Mouse (Mus musculus) midbrain, embryonic 12.5 days (tissue): ENCODE measurements around the gene Ampd2. TPM values are rescaled to one million over a fixed set of nuclear protein-coding genes. Genes with fewer than 3 reads are reported as not detected.

Experiments used
- ATAC-seq: fragments of 200-750 bp; cut with Nextera tagmentation; 2 replicates; pipeline ENCODE4 v1.8.0; 2017; ENCODE audit warnings: low read depth, moderate TSS enrichment, moderate library complexity; ENCODE audit not compliant: low FRiP score
- H3K27ac ChIP-seq: fragments of 300-500 bp; sonication (generic); replicated peaks from 2 replicates; pipeline ENCODE4 v1.5.1; 2016; ENCODE audit warnings: mild to moderate bottlenecking
- H3K27me3 ChIP-seq: fragments of 300-500 bp; sonication (generic); 2 replicates; pipeline ENCODE4 v1.6.1; 2016; ENCODE audit warnings: mild to moderate bottlenecking
- H3K36me3 ChIP-seq: fragments of 300-500 bp; sonication (generic); 2 replicates; pipeline ENCODE4 v1.6.1; 2016
- H3K4me1 ChIP-seq: fragments of 300-500 bp; sonication (generic); 2 replicates; pipeline ENCODE4 v1.6.1; 2016
- H3K4me2 ChIP-seq: fragments of 300-500 bp; sonication (generic); replicated peaks from 2 replicates; pipeline ENCODE4 v1.6.1; 2016; ENCODE audit warnings: mild to moderate bottlenecking, moderate library complexity
- H3K4me3 ChIP-seq: fragments of 300-500 bp; sonication (generic); 2 replicates; pipeline ENCODE4 v1.5.1; 2016; ENCODE audit warnings: mild to moderate bottlenecking
- H3K9ac ChIP-seq: fragments of 300-500 bp; sonication (generic); replicated peaks from 2 replicates; pipeline ENCODE4 v1.6.1; 2016; ENCODE audit warnings: mild to moderate bottlenecking, moderate library complexity
- H3K9me3 ChIP-seq: fragments of 300-500 bp; sonication (generic); 2 replicates; pipeline ENCODE4 v1.6.1; 2016; ENCODE audit warnings: mild to moderate bottlenecking
- WGBS: fragments of 180-500 bp; shearing (Covaris S2); methylation state at CpG from one replicate; pipeline ENCODE4 v1.1.7; 2016; 5-methylcytosine and 5-hydroxymethylcytosine counted together
- polyA plus RNA-seq: library from polyadenylated mRNA; unstranded; fragments of >200 nt; fragmentation: Nextera tagmentation; extraction: Ambion mirVana; gene quantifications from 2 replicates; pipeline ENCODE4 v1.2.1, GENCODE M21; 2016

Ampd2 gene
- polyA plus RNA-seq, 1 experiment from 2014 or later, result 51.5 TPM

- H3K27ac ChIP-seq, result no peak overlapping the region
- H3K27me3 ChIP-seq, result no peaks in the 10 kb centered on the region
- 76% methylated on average over 6 of the region's 6 CpGs for WGBS
- H3K36me3 ChIP-seq, result no peaks in the 10 kb centered on the region
- H3K4me2 ChIP-seq, result no peak overlapping the region
- no peaks in the 10 kb centered on the region for H3K9me3 ChIP-seq
- no peak overlapping the region for H3K4me3 ChIP-seq
- no peak overlapping the region for H3K9ac ChIP-seq
- no peak for ATAC-seq
- no peaks in the 10 kb centered on the region for H3K4me1 ChIP-seq
Observed at GRCm38 (mm10) chr3:108067370-108067934, 19.0 kb downstream of the Ampd2 start.

DNA sequence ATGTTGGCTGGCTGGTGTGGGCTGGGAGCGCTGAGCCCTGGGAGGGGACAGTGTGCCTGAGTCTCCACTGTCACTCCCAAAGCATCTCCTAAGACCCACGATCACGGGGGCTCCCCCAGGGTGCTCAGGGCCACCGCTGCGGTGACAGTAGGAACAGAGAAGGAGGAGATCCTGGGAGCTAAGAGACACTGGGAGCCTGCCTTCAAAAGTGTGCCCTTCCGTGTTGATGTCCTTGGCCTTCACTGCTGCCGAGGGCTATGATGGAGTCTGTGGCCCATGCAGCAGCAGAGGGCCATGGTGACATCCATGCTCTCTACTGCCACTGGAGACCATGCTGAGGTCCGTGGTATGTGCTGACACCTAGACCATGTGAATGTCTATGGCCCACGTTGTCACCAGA lies 20.9 kb downstream of the Ampd2 start:
- Histone ChIP-seq H3K4me2 (no peak overlapping the region), H3K4me1 (no peaks in the 10 kb centered on the region), H3K27ac (no peak overlapping the region), H3K9me3 (no peaks in the 10 kb centered on the region), H3K4me3 (no peak overlapping the region), H3K27me3 (no peaks in the 10 kb centered on the region), H3K9ac (no peak overlapping the region), H3K36me3 (no peaks in the 10 kb centered on the region)
- ATAC-seq, result no peak
- WGBS, result 80% methylated on average over 9 of the region's 9 CpGs

GRCm38 (mm10) chr3:108064672-108065071 lies 21.8 kb downstream of the Ampd2 start:
- Histone ChIP-seq H3K27ac (no peak overlapping the region), H3K36me3 (no peaks in the 10 kb centered on the region), H3K27me3 (no peaks in the 10 kb centered on the region), H3K9me3 (no peaks in the 10 kb centered on the region), H3K4me1 (no peaks in the 10 kb centered on the region), H3K4me3 (no peak overlapping the region), H3K4me2 (no peak overlapping the region), H3K9ac (no peak overlapping the region)
- 84% methylated on average over 4 of the region's 4 CpGs for WGBS
- no peak for ATAC-seq

- Histone ChIP-seq H3K27me3 (no peaks in the 10 kb centered on the region), H3K4me1 (no peaks in the 10 kb centered on the region), H3K9ac (no peak overlapping the region), H3K9me3 (no peaks in the 10 kb centered on the region), H3K4me3 (no peak overlapping the region), H3K36me3 (no peaks in the 10 kb centered on the region), H3K4me2 (no peak overlapping the region), H3K27ac (no peak overlapping the region)
- ATAC-seq, result no peak
- WGBS, result 87% methylated on average over 8 of the region's 8 CpGs
Observed at GRCm38 (mm10) chr3:108062648-108063047, 23.8 kb downstream of the Ampd2 start.

DNA sequence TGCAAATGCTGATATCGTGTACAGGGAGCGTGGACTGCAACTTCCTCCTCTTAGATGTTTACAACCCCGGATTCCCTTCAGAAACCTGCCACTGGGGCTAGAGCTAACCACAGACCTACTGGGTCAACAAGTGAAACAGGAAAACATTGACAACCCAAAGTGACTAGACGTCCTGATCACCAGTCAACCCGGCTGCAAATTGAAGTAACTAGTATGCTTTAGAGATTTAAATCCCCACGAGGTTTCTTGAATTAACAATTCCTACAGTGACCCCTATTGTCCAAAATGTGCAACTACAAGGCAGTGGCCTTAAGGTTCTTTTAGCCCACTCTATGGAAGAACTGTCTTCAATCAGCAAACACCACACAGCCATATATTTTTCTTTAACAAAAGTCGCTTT lies 25.0 kb downstream of the Ampd2 start:
- Histone ChIP-seq H3K4me3 (no peak overlapping the region), H3K27me3 (no peaks in the 10 kb centered on the region), H3K9me3 (no peaks in the 10 kb centered on the region), H3K4me2 (no peak overlapping the region), H3K27ac (no peak overlapping the region), H3K4me1 (no peaks in the 10 kb centered on the region), H3K9ac (no peak overlapping the region), H3K36me3 (no peaks in the 10 kb centered on the region)
- 27% methylated on average over 7 of the region's 7 CpGs for WGBS
- no peak for ATAC-seq

DNA sequence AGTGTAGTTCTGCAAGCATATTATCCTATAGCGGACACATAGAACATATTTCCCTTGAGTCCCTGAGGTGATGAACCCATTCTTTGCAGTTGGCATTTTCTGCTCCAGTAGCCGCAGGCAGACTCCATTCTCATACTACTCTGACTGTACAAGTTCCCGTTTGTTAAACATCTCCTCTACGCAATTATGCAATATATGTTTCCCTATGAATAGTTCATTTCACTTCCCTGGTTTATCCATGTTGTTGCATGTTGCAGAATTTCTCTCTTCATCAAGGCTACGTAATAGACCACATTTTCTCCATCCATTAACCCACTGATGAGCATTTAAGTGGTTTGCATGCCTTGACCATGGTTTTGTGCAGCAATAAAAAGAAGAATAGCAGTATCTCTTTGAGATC lies 36.0 kb downstream of the Ampd2 start:
- no peak overlapping the region for H3K27ac ChIP-seq
- 90% methylated on average over 5 of the region's 5 CpGs for WGBS
- no peak overlapping the region for H3K9ac ChIP-seq
- no peak overlapping the region for H3K4me3 ChIP-seq
- no peaks in the 10 kb centered on the region for H3K4me1 ChIP-seq
- no peaks in the 10 kb centered on the region for H3K27me3 ChIP-seq
- no peak overlapping the region for H3K4me2 ChIP-seq
- no peaks in the 10 kb centered on the region for H3K9me3 ChIP-seq
- H3K36me3 ChIP-seq, result no peaks in the 10 kb centered on the region
- ATAC-seq, result no peak

DNA sequence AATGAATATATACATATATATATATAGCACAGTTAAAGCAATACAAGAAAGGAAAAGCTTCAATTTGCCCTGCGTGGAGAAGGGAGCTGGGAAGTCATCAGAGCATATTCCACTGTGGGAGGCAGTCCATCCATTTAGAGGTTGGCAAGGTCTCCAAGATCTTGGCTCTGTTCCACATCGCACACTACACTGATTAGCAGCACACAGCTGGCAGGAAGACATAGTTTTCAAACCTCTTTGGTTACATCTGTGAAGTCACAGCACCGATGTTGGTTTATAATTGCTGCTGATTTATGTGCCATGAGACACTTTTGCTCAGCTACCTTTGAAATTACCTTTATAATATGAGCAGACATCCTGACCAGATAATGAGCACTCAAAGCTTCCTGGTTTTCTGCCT lies 38.1 kb downstream of the Ampd2 start:
- no peak overlapping the region for H3K27ac ChIP-seq
- no peak overlapping the region for H3K4me2 ChIP-seq
- H3K9ac ChIP-seq, result no peak overlapping the region
- H3K27me3 ChIP-seq, result peaks cover 7% of the 10 kb centered on the region
- H3K4me3 ChIP-seq, result no peak overlapping the region
- WGBS, result 85% methylated on average over 3 of the region's 3 CpGs
- no peaks in the 10 kb centered on the region for H3K9me3 ChIP-seq
- peaks cover 5% of the 10 kb centered on the region for H3K4me1 ChIP-seq
- H3K36me3 ChIP-seq, result no peaks in the 10 kb centered on the region
- ATAC-seq, result no peak

GRCm38 (mm10) chr3:108046944-108047655 lies 39.4 kb downstream of the Ampd2 start:
- H3K4me1 ChIP-seq, result peaks cover 5% of the 10 kb centered on the region
- ATAC-seq, result no peak
- no peak overlapping the region for H3K9ac ChIP-seq
- no peaks in the 10 kb centered on the region for H3K9me3 ChIP-seq
- H3K4me3 ChIP-seq, result no peak overlapping the region
- WGBS, result 83% methylated on average over 2 of the region's 2 CpGs
- peaks cover 9% of the 10 kb centered on the region for H3K27me3 ChIP-seq
- H3K36me3 ChIP-seq, result no peaks in the 10 kb centered on the region
- no peak overlapping the region for H3K4me2 ChIP-seq
- no peak overlapping the region for H3K27ac ChIP-seq

GRCm38 (mm10) chr3:108044394-108045140 lies 41.9 kb downstream of the Ampd2 start, which contains the start of gene Gstm4:
TSS of gene Gstm4 (minus strand) at chr3:108044894.
- Histone ChIP-seq H3K4me3 (peak within 1 kb of the TSS; percentile 57), H3K4me1 (peaks cover 5% of the 10 kb centered on the region), H3K27me3 (peaks cover 9% of the 10 kb centered on the region), H3K27ac (peak within 1 kb of the TSS; percentile 54), H3K36me3 (no peaks in the 10 kb centered on the region), H3K4me2 (peak within 1 kb of the TSS; percentile 89), H3K9me3 (no peaks in the 10 kb centered on the region), H3K9ac (peak within 1 kb of the TSS; percentile 62)
- ATAC-seq, result peak; percentile 92
- 9% methylated on average over 29 of the region's 29 CpGs for WGBS

GRCm38 (mm10) chr3:108033156-108033555 lies 53.3 kb downstream of the Ampd2 start:
- no peaks in the 10 kb centered on the region for H3K9me3 ChIP-seq
- 70% methylated on average over 5 of the region's 5 CpGs for WGBS
- H3K4me2 ChIP-seq, result no peak overlapping the region
- ATAC-seq, result no peak
- H3K4me3 ChIP-seq, result no peak overlapping the region
- no peak overlapping the region for H3K27ac ChIP-seq
- H3K36me3 ChIP-seq, result no peaks in the 10 kb centered on the region
- H3K4me1 ChIP-seq, result no peaks in the 10 kb centered on the region
- no peak overlapping the region for H3K9ac ChIP-seq
- H3K27me3 ChIP-seq, result no peaks in the 10 kb centered on the region

GRCm38 (mm10) chr3:108032113-108032512 lies 54.3 kb downstream of the Ampd2 start:
- Histone ChIP-seq H3K4me2 (no peak overlapping the region), H3K9me3 (no peaks in the 10 kb centered on the region), H3K9ac (no peak overlapping the region), H3K27me3 (no peaks in the 10 kb centered on the region), H3K36me3 (no peaks in the 10 kb centered on the region), H3K4me1 (no peaks in the 10 kb centered on the region), H3K4me3 (no peak overlapping the region), H3K27ac (no peak overlapping the region)
- no peak for ATAC-seq

DNA sequence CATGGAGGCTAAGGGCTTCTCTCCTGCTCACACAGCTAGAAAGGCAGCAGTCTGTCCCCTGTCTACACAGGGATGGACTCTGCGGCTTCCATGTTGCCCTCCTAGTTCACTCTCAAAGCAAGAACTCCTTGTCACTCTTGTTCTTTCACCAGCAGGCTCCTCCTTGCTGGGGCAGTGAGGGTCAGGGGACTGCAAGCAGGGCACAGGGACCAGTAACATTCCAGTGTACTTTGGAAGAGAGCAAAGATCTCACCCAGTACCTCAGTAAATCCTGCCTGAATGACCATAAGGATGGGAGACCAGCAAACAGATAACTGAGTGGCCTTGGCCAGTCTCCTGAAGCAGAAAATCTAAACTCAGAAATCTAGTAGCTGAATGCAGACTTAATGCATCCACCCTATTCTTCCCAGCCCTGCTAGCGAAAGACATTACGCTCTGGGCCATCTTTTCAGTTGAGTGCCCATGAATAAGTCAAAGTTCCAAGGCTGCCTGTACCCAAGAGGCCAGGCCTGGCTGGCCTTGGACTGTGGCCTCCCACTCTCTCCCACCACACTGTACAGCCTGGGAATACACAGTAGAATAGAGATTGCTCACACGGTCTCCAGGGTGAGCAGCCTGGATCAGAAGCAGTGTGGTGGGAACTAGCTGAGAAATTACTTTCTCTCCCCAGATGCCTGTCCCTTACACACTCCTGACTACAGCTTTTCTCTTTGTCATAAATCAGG lies 57.6 kb downstream of the Ampd2 start:
- Histone ChIP-seq H3K27me3 (no peaks in the 10 kb centered on the region), H3K9me3 (no peaks in the 10 kb centered on the region), H3K36me3 (no peaks in the 10 kb centered on the region), H3K9ac (no peak overlapping the region), H3K4me3 (no peak overlapping the region), H3K27ac (no peak overlapping the region), H3K4me1 (no peaks in the 10 kb centered on the region), H3K4me2 (no peak overlapping the region)
- no peak for ATAC-seq
- 68% methylated on average over 4 of the region's 4 CpGs for WGBS
